Mouse (Mus musculus) lung, adult 2 months (tissue): ENCODE data around the gene Nfkbil1. TPM values are rescaled to one million over a fixed set of nuclear protein-coding genes. Genes with fewer than 3 reads are reported as not detected.

Experiments
- DNase-seq: peaks from one replicate; pipeline ENCODE4 v3.0.0; 2022
- H3K4me1 ChIP-seq: fragments of 200-500 bp; 2 replicates; pipeline ENCODE4 v1.6.1; 2011; ENCODE audit warnings: low read length; ENCODE audit not compliant: control insufficient read depth, insufficient read depth
- H3K4me3 ChIP-seq: fragments of 200-500 bp; replicated peaks from 2 replicates; pipeline ENCODE3; 2011; ENCODE audit warnings: low read depth, mild to moderate bottlenecking, control low read depth, low read length; ENCODE audit errors: extremely low read depth
- CTCF ChIP-seq: fragments of 200-500 bp; IDR thresholded peaks from 2 replicates; pipeline ENCODE4 v1.5.1; 2011; ENCODE audit warnings: mild to moderate bottlenecking, low read length, control low read depth; ENCODE audit not compliant: insufficient read depth
- POLR2A ChIP-seq: fragments of 200-500 bp; IDR thresholded peaks from 2 replicates; pipeline ENCODE4 v1.6.1; 2011; ENCODE audit warnings: low read depth, mild to moderate bottlenecking, control low read depth, low read length, borderline replicate concordance; ENCODE audit errors: extremely low read depth
- WGBS: fragments of 180-500 bp; shearing (Covaris S2); methylation state at CpG from one replicate; pipeline ENCODE4 v1.1.7; 2018; 5-methylcytosine and 5-hydroxymethylcytosine counted together
- polyA plus RNA-seq: library from polyadenylated mRNA; depleted of rRNA; stranded (reverse); fragments of >200 nt; gene quantifications from 2 replicates; pipeline ENCODE4 v1.2.3, GENCODE M21; 2012

The Nfkbil1 gene
- polyA plus RNA-seq, 1 experiment, result 16.5 TPM

DNA sequence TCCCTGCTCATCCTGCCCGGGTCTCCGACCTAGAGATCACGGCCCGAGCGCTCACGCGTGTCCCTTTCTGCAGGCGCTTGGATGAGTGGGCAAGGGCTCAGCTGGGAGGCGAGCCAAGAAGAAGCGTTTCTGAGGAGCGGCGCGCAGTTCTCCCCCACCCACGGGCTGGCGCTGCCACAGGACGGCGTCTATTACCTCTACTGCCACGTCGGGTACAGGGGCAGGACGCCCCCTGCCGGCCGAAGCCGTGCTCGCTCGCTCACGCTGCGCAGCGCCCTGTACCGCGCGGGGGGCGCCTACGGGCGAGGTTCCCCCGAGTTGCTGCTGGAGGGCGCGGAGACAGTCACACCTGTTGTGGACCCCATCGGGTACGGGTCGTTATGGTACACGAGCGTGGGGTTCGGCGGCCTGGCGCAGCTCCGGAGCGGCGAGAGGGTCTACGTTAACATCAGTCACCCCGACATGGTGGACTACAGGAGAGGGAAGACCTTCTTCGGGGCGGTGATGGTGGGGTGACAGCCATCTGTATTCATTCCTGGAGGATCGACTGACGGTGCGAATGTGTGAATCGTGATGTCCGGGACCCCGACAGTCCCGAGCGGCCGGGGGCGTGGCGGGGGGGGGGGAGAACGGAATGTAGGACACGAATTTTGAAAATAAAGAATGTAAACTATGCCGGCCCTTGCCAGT lies 39.8 kb downstream of the Nfkbil1 start:
- 1% methylated on average over 66 of the region's 66 CpGs for WGBS
- peak; percentile 83 for DNase-seq
- H3K4me1 ChIP-seq, result peaks cover 6% of the 10 kb centered on the region
- TF ChIP-seq CTCF (peak; percentile 75), POLR2A (no peak)
- H3K4me3 ChIP-seq, result peak overlapping the region; percentile 45

GRCm38 (mm10) chr17:35194844-35195630 lies 40.6 kb downstream of the Nfkbil1 start:
- WGBS, result 43% methylated on average over 19 of the region's 19 CpGs
- DNase-seq, result no peak
- Histone ChIP-seq H3K4me1 (peaks cover 6% of the 10 kb centered on the region), H3K4me3 (peak overlapping the region; percentile 45)
- TF ChIP-seq CTCF, result 0 out of 2 replicates have a peak, but pooled peaks have one; percentile 6
- no peak for TF ChIP-seq POLR2A

DNA sequence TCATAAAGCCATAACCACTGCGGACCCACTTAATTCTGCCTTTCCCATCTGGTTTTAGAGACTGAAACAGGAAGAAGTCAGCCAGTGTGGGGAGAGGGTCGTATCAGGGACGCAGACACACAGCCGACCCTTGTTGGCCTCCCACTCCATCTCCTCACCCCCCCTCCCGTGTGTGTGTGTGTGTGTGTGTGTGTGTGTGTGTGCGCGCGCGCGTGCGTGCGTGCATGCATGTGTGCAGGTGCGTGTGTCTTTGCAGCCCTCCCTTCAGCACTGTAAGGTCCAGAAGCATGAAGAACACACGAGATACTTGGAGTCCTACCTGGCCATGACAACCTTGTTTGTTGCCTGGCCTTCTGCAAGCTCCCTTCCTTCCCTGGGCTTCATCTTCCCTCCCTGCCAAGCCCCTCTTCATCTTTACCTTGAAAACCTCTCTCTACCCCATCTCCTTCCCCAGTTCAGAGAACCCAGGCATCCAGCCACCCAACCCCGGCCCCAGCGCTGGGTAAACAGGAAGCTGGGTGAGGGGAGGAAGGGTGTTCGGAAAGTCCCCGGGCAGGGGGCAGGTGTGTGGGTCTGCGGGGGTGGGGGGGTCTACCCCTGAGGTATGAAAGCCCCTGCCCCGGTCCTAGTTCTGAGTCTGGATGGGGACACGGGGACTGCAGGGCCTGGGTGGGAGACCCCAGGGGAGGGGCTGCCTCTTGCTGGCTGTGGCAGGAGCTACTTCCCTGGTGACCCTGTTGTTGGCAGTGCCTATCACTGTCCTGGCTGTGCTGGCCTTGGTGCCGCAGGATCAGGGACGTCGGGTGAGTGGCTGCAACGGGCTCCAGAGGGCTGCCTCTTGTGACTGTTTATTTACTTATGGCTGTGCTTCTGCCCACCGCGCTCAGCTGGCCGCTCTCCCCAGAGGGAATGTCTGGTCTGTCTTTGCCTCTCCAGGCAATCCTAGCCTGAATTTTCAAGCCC lies 41.4 kb downstream of the Nfkbil1 start, which contains the start of gene Ltb:
Gene Ltb (plus strand): TSS at position 559 of the 963 bp plus-strand sequence.
- peak within 1 kb of the TSS; percentile 45 for H3K4me3 ChIP-seq
- 45% methylated on average over 28 of the region's 28 CpGs for WGBS
- no peak for DNase-seq
- TF ChIP-seq POLR2A (no peak), CTCF (no peak)
- H3K4me1 ChIP-seq, result peaks cover 6% of the 10 kb centered on the region

DNA sequence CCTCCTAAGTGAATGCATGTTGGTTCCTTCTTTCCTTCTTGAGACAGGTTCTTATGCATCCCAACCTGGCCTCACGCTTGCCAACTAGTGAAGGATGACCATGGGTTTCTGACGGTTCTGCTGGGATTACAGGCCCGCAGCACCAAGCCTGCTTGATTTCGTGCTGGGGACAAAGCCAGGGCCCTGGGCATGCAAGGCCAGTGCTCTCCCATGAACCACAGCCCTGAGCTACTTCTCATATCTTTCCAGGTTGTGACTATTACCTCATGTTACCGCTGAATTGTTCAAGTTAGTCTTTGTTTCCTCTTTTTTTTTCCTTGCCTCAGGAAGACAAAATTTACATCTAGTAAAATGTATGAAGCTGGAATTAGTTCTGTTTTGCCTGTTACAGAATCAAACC lies 42.7 kb downstream of the Nfkbil1 start:
- no peak for DNase-seq
- H3K4me1 ChIP-seq, result peaks cover 6% of the 10 kb centered on the region
- 80% methylated on average over 5 of the region's 5 CpGs for WGBS
- no peak overlapping the region for H3K4me3 ChIP-seq
- TF ChIP-seq CTCF (no peak), POLR2A (no peak)

DNA sequence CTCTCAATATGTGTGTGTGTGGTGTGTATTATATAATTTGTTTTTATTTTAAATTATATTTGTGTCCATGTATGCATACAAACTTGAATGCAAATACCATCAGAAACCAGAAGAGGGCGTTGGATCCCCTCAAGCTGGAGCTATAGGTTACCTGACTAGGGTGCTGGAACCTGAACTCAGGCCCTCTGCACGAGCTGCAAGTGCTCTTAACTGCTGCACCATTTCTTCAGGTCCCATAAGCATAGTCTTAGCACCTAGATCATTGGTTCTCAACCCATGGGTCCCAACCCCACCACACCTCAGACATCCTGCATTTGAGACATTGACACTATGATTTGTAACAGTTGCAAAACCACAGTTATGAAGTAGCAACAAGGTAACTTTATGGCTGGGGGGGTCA lies 43.9 kb downstream of the Nfkbil1 start:
- no peak overlapping the region for H3K4me3 ChIP-seq
- no peak for DNase-seq
- H3K4me1 ChIP-seq, result peaks cover 6% of the 10 kb centered on the region
- no peak for TF ChIP-seq POLR2A
- 0 out of 2 replicates have a peak, but pooled peaks have one; percentile 10 for TF ChIP-seq CTCF
- WGBS, result 76% methylated on average over 2 of the region's 2 CpGs

DNA sequence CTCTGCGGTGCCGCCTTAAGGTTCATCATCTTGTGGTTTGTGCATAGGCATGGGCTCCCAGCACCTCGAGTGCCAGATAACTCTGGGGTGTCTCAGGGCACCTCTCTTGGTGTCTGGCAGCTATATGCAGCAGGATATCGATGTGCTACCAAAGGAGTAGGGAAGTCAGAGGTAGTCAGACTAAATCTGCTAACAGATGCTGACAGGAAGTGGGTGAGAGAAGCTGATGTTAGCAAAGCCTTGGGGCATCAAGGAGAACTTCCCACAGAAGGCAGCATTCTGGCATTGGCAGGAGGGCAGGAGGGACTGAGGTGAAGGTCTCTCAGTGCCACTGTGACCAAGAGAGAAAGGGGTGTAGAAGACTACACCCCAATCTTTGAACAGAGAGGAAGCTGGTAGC lies 45.5 kb downstream of the Nfkbil1 start:
- WGBS, result 61% methylated on average over 4 of the region's 4 CpGs
- Histone ChIP-seq H3K4me3 (no peak overlapping the region), H3K4me1 (peaks cover 2% of the 10 kb centered on the region; the same call in 1 of the 2 replicates)
- DNase-seq, result no peak
- TF ChIP-seq POLR2A (no peak), CTCF (no peak)

DNA sequence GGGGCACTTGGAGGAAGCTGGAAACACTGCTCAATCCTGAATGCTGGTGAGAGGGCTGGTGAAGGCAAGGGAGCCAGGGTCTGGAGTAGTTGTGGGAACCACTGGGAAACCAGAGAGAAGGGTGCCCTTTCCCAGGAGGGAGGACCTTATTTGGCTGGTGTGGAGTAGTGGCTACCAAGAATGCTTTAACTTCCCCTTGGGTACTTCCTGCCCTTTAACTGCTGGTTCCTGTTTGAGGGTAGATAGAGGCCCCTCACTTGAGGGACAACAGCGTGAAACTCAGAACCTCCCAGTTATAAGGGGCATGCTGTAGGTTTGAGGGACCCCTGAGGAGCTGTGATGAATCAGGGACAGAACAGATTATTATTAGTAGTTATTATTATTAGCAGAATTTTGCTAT lies 46.4 kb downstream of the Nfkbil1 start:
- Histone ChIP-seq H3K4me1 (peaks cover 2% of the 10 kb centered on the region; the same call in 1 of the 2 replicates), H3K4me3 (no peak overlapping the region)
- WGBS, result 22% methylated on average over 1 of the region's 1 CpGs
- no peak for DNase-seq
- TF ChIP-seq CTCF (no peak), POLR2A (no peak)

GRCm38 (mm10) chr17:35187959-35188610 lies 47.5 kb downstream of the Nfkbil1 start, which contains the start of gene Lst1:
TSS of gene Lst1 (minus strand) at chr17:35188439.
- Histone ChIP-seq H3K4me3 (peak within 1 kb of the TSS; percentile 2), H3K4me1 (peaks cover 2% of the 10 kb centered on the region; the same call in 1 of the 2 replicates)
- 71% methylated on average over 7 of the region's 7 CpGs for WGBS
- no peak for DNase-seq
- TF ChIP-seq POLR2A (no peak), CTCF (no peak)

DNA sequence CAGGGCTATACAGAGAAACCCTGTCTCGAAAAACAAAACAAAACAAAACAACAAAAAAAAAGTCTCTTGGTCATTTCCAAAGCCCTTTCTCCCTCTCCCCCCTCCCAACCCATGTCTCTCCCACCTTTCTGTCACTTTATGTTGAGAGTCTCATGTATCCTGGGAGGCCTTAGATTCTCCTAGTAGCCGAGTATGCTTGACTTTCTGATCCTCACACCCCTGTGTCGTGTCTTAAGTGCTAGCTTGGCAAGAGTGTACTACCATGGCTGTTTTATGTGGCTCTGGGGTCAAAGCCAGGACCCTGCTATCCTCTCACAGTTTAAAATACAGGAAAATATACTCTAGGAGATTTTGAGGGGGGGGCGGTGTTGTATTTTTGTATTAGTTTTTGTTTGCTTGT lies 48.2 kb downstream of the Nfkbil1 start:
- H3K4me3 ChIP-seq, result no peak overlapping the region
- H3K4me1 ChIP-seq, result peaks cover 2% of the 10 kb centered on the region; the same call in 1 of the 2 replicates
- WGBS, result 59% methylated on average over 4 of the region's 4 CpGs
- DNase-seq, result no peak
- TF ChIP-seq CTCF, result no peak
- TF ChIP-seq POLR2A, result no peak
